Mouse (Mus musculus): ENCODE results near the gene Gzmn.
"Not testable (repeated sequence)": the region's sequence is repeated elsewhere in the genome, so short reads cannot be mapped to it uniquely, and the experiment has no call there.

The Gzmn gene

GRCm38 (mm10) chr14:56174499-56174898, at the start of gene Gzmn:
Gene Gzmn (minus strand): TSS chr14:56174599.
- no peak for DNase-seq

- DNase-seq, result no peak
Observed at GRCm38 (mm10) chr14:56211317-56211716, 36.9 kb upstream of the Gzmn start, which contains the start of gene Gzmf. Gene Gzmf (minus strand): TSS chr14:56211417.

GRCm38 (mm10) chr14:56205613-56206012, 31.2 kb upstream of the Gzmn start:
- no peak for DNase-seq

GRCm38 (mm10) chr14:56205021-56205420, 30.6 kb upstream of the Gzmn start:
- DNase-seq, result peak in 1 of 2 experiments; percentile 24

GRCm38 (mm10) chr14:56203975-56204374, 29.6 kb upstream of the Gzmn start:
- peak; percentile 23 to 63 for DNase-seq

- no peak for DNase-seq
Observed at GRCm38 (mm10) chr14:56186946-56187345, 12.5 kb upstream of the Gzmn start.

- no peak for DNase-seq
Observed at GRCm38 (mm10) chr14:56186521-56186920, 12.1 kb upstream of the Gzmn start.

GRCm38 (mm10) chr14:56177651-56178050, 3.3 kb upstream of the Gzmn start:
- peak in 1 of 2 experiments; percentile 46 for DNase-seq

- DNase-seq, result no peak
Observed at GRCm38 (mm10) chr14:56173396-56173795, 1.0 kb downstream of the Gzmn start.

- DNase-seq, result no peak
Observed at GRCm38 (mm10) chr14:56172744-56173143, 1.7 kb downstream of the Gzmn start.

GRCm38 (mm10) chr14:56168009-56168408, 6.4 kb downstream of the Gzmn start:
- no peak for DNase-seq

- no peak for DNase-seq
Observed at GRCm38 (mm10) chr14:56162109-56162508, 12.3 kb downstream of the Gzmn start.

GRCm38 (mm10) chr14:56159479-56159878, 14.9 kb downstream of the Gzmn start, which contains the start of gene Gzmg:
Gene Gzmg (minus strand): TSS chr14:56159579.
- not testable (repeated sequence) for DNase-seq

- DNase-seq, result peak in 1 of 2 experiments; percentile 5
Observed at GRCm38 (mm10) chr14:56155340-56155739, 19.1 kb downstream of the Gzmn start.

- not testable (repeated sequence) for DNase-seq
Observed at GRCm38 (mm10) chr14:56133675-56134074, 40.7 kb downstream of the Gzmn start.

GRCm38 (mm10) chr14:56132508-56132907, 41.9 kb downstream of the Gzmn start, which contains the start of gene Gzmd:
Gene Gzmd (minus strand): TSS chr14:56132608.
- not testable (repeated sequence) for DNase-seq

GRCm38 (mm10) chr14:56128341-56128740, 46.1 kb downstream of the Gzmn start:
- no peak for DNase-seq

GRCm38 (mm10) chr14:56123516-56123915, 50.9 kb downstream of the Gzmn start:
- no peak for DNase-seq

GRCm38 (mm10) chr14:56120525-56120924, 53.9 kb downstream of the Gzmn start, which contains the start of gene Gzme:
Gene Gzme (minus strand): TSS chr14:56120625.
- no peak for DNase-seq
